Mouse (Mus musculus) heart, postnatal 4 days (tissue): ENCODE results near the gene Ly6g6c. TPM values are rescaled to one million over a fixed set of nuclear protein-coding genes. Genes with fewer than 3 reads are reported as not detected.
A peak's percentile ranks its signal among the peaks of the same experiment; 100 is the strongest.

Experiments
- DNase-seq: peaks from one replicate; pipeline ENCODE4 v3.0.0; 2021
- total RNA-seq, 2 experiments: library from RNA; stranded (reverse); gene quantifications; 2 replicates each; pipeline ENCODE4 v1.2.3; 2021

Gene Ly6g6c
- total RNA-seq, 2 experiments from 2014 or later = not detected

GRCm38 (mm10) chr17:35115046-35116019, 50.1 kb downstream of the Ly6g6c start, which contains the start of gene Ly6g5b:
Gene Ly6g5b, minus strand, starts transcription at chr17:35115428.
- peak; percentile 43 for DNase-seq

Other genes starting within 250 kb of the Ly6g6c start
- gene Stk19, start 228.4 kb upstream of the Ly6g6c start, total RNA-seq = 10 to 100 TPM; 13.6 to 16.2 TPM
- 10 to 100 TPM; 21.4 to 23.0 TPM for gene Dxo, start 228.4 kb upstream of the Ly6g6c start, total RNA-seq
- gene Skiv2l, start 215.2 kb upstream of the Ly6g6c start, total RNA-seq = 10 to 100 TPM; 27.4 to 27.9 TPM
- gene Nelfe, start 215.0 kb upstream of the Ly6g6c start, total RNA-seq = 10 to 100 TPM; 30.4 to 34.2 TPM
- 1 to 10 TPM in 1 of 2 experiments, under 1 TPM in 1; 0.88 to 2.6 TPM for gene Cfb, start 202.9 kb upstream of the Ly6g6c start, total RNA-seq
- gene Zbtb12, start 185.9 kb upstream of the Ly6g6c start, total RNA-seq = 1 to 10 TPM; 7.9 TPM
- gene Gm20547, start 183.3 kb upstream of the Ly6g6c start, total RNA-seq = not detected
- 1 to 10 TPM; 3.0 to 3.7 TPM for gene C2, start 167.1 kb upstream of the Ly6g6c start, total RNA-seq
- gene Ehmt2, start 166.9 kb upstream of the Ly6g6c start, total RNA-seq = 10 to 100 TPM; 55.7 to 56.8 TPM
- gene Slc44a4, start 150.9 kb upstream of the Ly6g6c start, total RNA-seq = not detected
- 10 to 100 TPM; 10.1 to 11.7 TPM for gene Neu1, start 134.1 kb upstream of the Ly6g6c start, total RNA-seq
- 1 to 10 TPM; 4.8 to 5.2 TPM for gene Hspa1b, start 106.2 kb upstream of the Ly6g6c start, total RNA-seq
- not detected for gene Gm20481, start 95.5 kb upstream of the Ly6g6c start, total RNA-seq
- gene Hspa1a, start 93.2 kb upstream of the Ly6g6c start, total RNA-seq = 1 to 10 TPM; 2.6 to 2.9 TPM
- 1 to 10 TPM; 5.3 to 6.6 TPM for gene Hspa1l, start 92.7 kb upstream of the Ly6g6c start, total RNA-seq
- gene Lsm2, start 83.5 kb upstream of the Ly6g6c start, total RNA-seq = 10 to 100 TPM; 52.2 to 55.0 TPM
- 10 to 100 TPM; 46.7 to 49.0 TPM for gene Vars, start 64.4 kb upstream of the Ly6g6c start, total RNA-seq
- gene Vwa7, start 48.8 kb upstream of the Ly6g6c start, total RNA-seq = 1 to 10 TPM; 1.6 to 1.8 TPM
- gene Sapcd1, start 37.4 kb upstream of the Ly6g6c start, total RNA-seq = 1 to 10 TPM in 1 of 2 experiments, under 1 TPM in 1; 0.74 to 1.3 TPM
- 1 to 10 TPM; 4.0 to 6.5 TPM for gene Msh5, start 18.6 kb upstream of the Ly6g6c start, total RNA-seq
- 100 to 1,000 TPM; 166 to 167 TPM for gene Clic1, start 15.4 kb upstream of the Ly6g6c start, total RNA-seq
- 100 to 1,000 TPM; 104 to 106 TPM for gene Ddah2, start 6.4 kb upstream of the Ly6g6c start, total RNA-seq
- gene Mpig6b, start 796 bp downstream of the Ly6g6c start, total RNA-seq = under 1 TPM in 1 of 2 experiments, not detected in 1; 0.47 TPM
- gene Ly6g6e, start 11.5 kb downstream of the Ly6g6c start, total RNA-seq = not detected
- 1 to 10 TPM; 1.6 to 2.4 TPM for gene Ly6g6d, start 12.7 kb downstream of the Ly6g6c start, total RNA-seq
- gene Ly6g6f, start 20.2 kb downstream of the Ly6g6c start, total RNA-seq = not detected
- 10 to 100 TPM; 50.6 to 53.5 TPM for gene Abhd16a, start 23.9 kb downstream of the Ly6g6c start, total RNA-seq
- gene Ly6g5c, start 42.9 kb downstream of the Ly6g6c start, total RNA-seq = not detected
- gene Ly6g5b, start 50.0 kb downstream of the Ly6g6c start, total RNA-seq = under 1 TPM; 0.52 to 0.62 TPM
- 1 to 10 TPM; 6.0 to 6.2 TPM for gene Gpank1, start 56.1 kb downstream of the Ly6g6c start, total RNA-seq
- gene Csnk2b, start 56.7 kb downstream of the Ly6g6c start, total RNA-seq = 100 to 1,000 TPM; 189 to 196 TPM
- 10 to 100 TPM; 26.6 to 27.3 TPM for gene D17H6S53E, start 61.0 kb downstream of the Ly6g6c start, total RNA-seq
- not detected for gene Apom, start 66.7 kb downstream of the Ly6g6c start, total RNA-seq
- gene Bag6, start 69.8 kb downstream of the Ly6g6c start, total RNA-seq = 100 to 1,000 TPM; 318 to 321 TPM
- 100 to 1,000 TPM; 248 to 251 TPM for gene Prrc2a, start 99.5 kb downstream of the Ly6g6c start, total RNA-seq
- 1 to 10 TPM; 2.9 to 3.4 TPM for gene Aif1, start 110.7 kb downstream of the Ly6g6c start, total RNA-seq
- 1 to 10 TPM; 4.2 to 4.8 TPM for gene Lst1, start 123.1 kb downstream of the Ly6g6c start, total RNA-seq
- gene Ltb, start 129.1 kb downstream of the Ly6g6c start, total RNA-seq = 1 to 10 TPM in 1 of 2 experiments, under 1 TPM in 1; 0.81 to 1.0 TPM
- 1 to 10 TPM in 1 of 2 experiments, under 1 TPM in 1; 0.76 to 1.3 TPM for gene Tnf, start 136.6 kb downstream of the Ly6g6c start, total RNA-seq
- under 1 TPM; 0.26 to 0.32 TPM for gene Lta, start 140.0 kb downstream of the Ly6g6c start, total RNA-seq
- under 1 TPM in 1 of 2 experiments, not detected in 1; 0.52 TPM for gene Gm16181, start 155.4 kb downstream of the Ly6g6c start, total RNA-seq
- 1 to 10 TPM; 8.0 to 9.3 TPM for gene Atp6v1g2, start 168.3 kb downstream of the Ly6g6c start, total RNA-seq
- 10 to 100 TPM; 10.8 to 11.0 TPM for gene Nfkbil1, start 170.4 kb downstream of the Ly6g6c start, total RNA-seq
- 100 to 1,000 TPM; 221 to 230 TPM for gene Ddx39b, start 176.4 kb downstream of the Ly6g6c start, total RNA-seq
- 10 to 100 TPM; 45.9 to 50.4 TPM for gene H2-D1, start 197.3 kb downstream of the Ly6g6c start, total RNA-seq